Mouse (Mus musculus): Measurements from ENCODE around the gene Trim52. TPM values are rescaled to one million over a fixed set of nuclear protein-coding genes. Genes with fewer than 3 reads are reported as not detected.

The Trim52 gene
- total and polyA plus RNA-seq, 3 experiments, result not detected

- H3K36me3 ChIP-seq (replicated peaks in 1 of 2; ENCODE audit: control insufficient read depth in 1 of 2, insufficient read depth in 1 of 2, low read length in 1 of 2), result no peaks in the 10 kb centered on the region
- no peaks in the 10 kb centered on the region for H3K4me1 ChIP-seq (ENCODE audit: control insufficient read depth in 1 of 2, insufficient read depth in 2 of 2)
- no peak for DNase-seq (ENCODE audit: extremely low read depth)
- dilution Hi-C loops (cut with MboI; ENCODE audit: extremely low pct_ligation_motif_present, extremely low pct_unique_long_range_greater_than_20kb, low sequenced_read_pairs), result no loop called here
- H3K9ac ChIP-seq (ENCODE audit: insufficient read depth, low read depth), result no peak overlapping the region
- H3K27ac ChIP-seq (ENCODE audit: insufficient read depth, low read depth), result no peak overlapping the region
- H3K4me3 ChIP-seq (replicated peaks in 1 of 3; ENCODE audit: low read depth in 2 of 3, low read length in 2 of 3, poor library complexity in 1 of 3), result no peak overlapping the region
- in situ Hi-C loops (cut with MboI; ENCODE audit: low pct_ligation_motif_present, low pct_unique_long_range_greater_than_20kb, low sequenced_read_pairs), result no loop called here
- no peak overlapping the region for H3K4me2 ChIP-seq (ENCODE audit: insufficient read depth, low read depth, poor library complexity, severe bottlenecking)
- no peaks in the 10 kb centered on the region for H3K27me3 ChIP-seq (replicated peaks)
- peaks cover 13% of the 10 kb centered on the region for H3K9me3 ChIP-seq (replicated peaks; ENCODE audit: low read length)
- no peaks in the 10 kb centered on the region for H3K79me2 ChIP-seq (replicated peaks; ENCODE audit: control insufficient read depth, extremely low read depth, insufficient read depth, poor library complexity, severe bottlenecking)
- TF ChIP-seq NELFE (IDR thresholded peaks at IDR 0.05; ENCODE audit: low read depth, low read length), result no peak
- TF ChIP-seq ZMIZ1 (IDR thresholded peaks at IDR 0.05; ENCODE audit: low read depth, low read length), result no peak
- no peak for TF ChIP-seq TCF12 (IDR thresholded peaks at IDR 0.05; ENCODE audit: low read depth, low read length)
- no peak for TF ChIP-seq MAFK (IDR thresholded peaks at IDR 0.05; ENCODE audit: insufficient replicate concordance, low read length)
- no peak for TF ChIP-seq JUN (IDR thresholded peaks at IDR 0.05; ENCODE audit: insufficient read depth, low read depth, low read length)
- TF ChIP-seq GABPA (IDR thresholded peaks at IDR 0.05; ENCODE audit: insufficient replicate concordance, low read depth, low read length), result no peak
- no peak for TF ChIP-seq ELF1 (IDR thresholded peaks at IDR 0.05; ENCODE audit: low read depth, low read length)
- TF ChIP-seq EP300 (IDR thresholded peaks at IDR 0.05; ENCODE audit: low read length), result no peak
Measured at GRCm38 (mm10) chr14:106179102-106179727, 73.2 kb downstream of the Trim52 start.

GRCm38 (mm10) chr14:106179728-106180125 lies 73.7 kb downstream of the Trim52 start:
- no peak for DNase-seq (ENCODE audit: extremely low read depth)
- no peaks in the 10 kb centered on the region for H3K4me1 ChIP-seq (ENCODE audit: control insufficient read depth in 1 of 2, insufficient read depth in 2 of 2)
- peaks cover 13% of the 10 kb centered on the region for H3K9me3 ChIP-seq (replicated peaks; ENCODE audit: low read length)
- no peaks in the 10 kb centered on the region for H3K79me2 ChIP-seq (replicated peaks; ENCODE audit: control insufficient read depth, extremely low read depth, insufficient read depth, poor library complexity, severe bottlenecking)
- dilution Hi-C loops (cut with MboI; ENCODE audit: extremely low pct_ligation_motif_present, extremely low pct_unique_long_range_greater_than_20kb, low sequenced_read_pairs) (no loop called here), in situ Hi-C loops (cut with MboI; ENCODE audit: low pct_ligation_motif_present, low pct_unique_long_range_greater_than_20kb, low sequenced_read_pairs) (no loop called here)
- no peak for TF ChIP-seq EP300 (IDR thresholded peaks at IDR 0.05; ENCODE audit: low read length)
- TF ChIP-seq MAZ (IDR thresholded peaks at IDR 0.05; ENCODE audit: low read depth, low read length), result no peak
- no peak for TF ChIP-seq HCFC1 (IDR thresholded peaks at IDR 0.05; ENCODE audit: low read depth, low read length)
- no peak for TF ChIP-seq MAX (IDR thresholded peaks at IDR 0.05; ENCODE audit: low read length)
- TF ChIP-seq CTCF (conservative IDR thresholded peaks at IDR 0.05 in 1 of 2, IDR thresholded peaks at IDR 0.05 in 1 of 2; ENCODE audit: low read depth in 2 of 2, low read length in 2 of 2), result no peak
- no peak for TF ChIP-seq BHLHE40 (IDR thresholded peaks at IDR 0.05; ENCODE audit: low read depth, low read length)
- TF ChIP-seq ZKSCAN1 (IDR thresholded peaks at IDR 0.05; ENCODE audit: borderline replicate concordance, low read depth, low read length), result no peak
- TF ChIP-seq MYC (IDR thresholded peaks at IDR 0.05; ENCODE audit: low read depth, low read length), result no peak
- TF ChIP-seq POLR2AphosphoS2 (IDR thresholded peaks at IDR 0.05; ENCODE audit: low read depth, low read length), result no peak
- no peak for TF ChIP-seq ZNF384 (IDR thresholded peaks at IDR 0.05; ENCODE audit: low read depth, low read length)
- TF ChIP-seq CHD1 (IDR thresholded peaks at IDR 0.05; ENCODE audit: low read depth, low read length), result no peak
- TF ChIP-seq ZMIZ1 (IDR thresholded peaks at IDR 0.05; ENCODE audit: low read depth, low read length), result no peak
- no peak overlapping the region for H3K4me2 ChIP-seq (ENCODE audit: insufficient read depth, low read depth, poor library complexity, severe bottlenecking)
- no peaks in the 10 kb centered on the region for H3K36me3 ChIP-seq (replicated peaks in 1 of 2; ENCODE audit: control insufficient read depth in 1 of 2, insufficient read depth in 1 of 2, low read length in 1 of 2)
- H3K27me3 ChIP-seq (replicated peaks), result no peaks in the 10 kb centered on the region
- no peak overlapping the region for H3K9ac ChIP-seq (ENCODE audit: insufficient read depth, low read depth)
- no peak overlapping the region for H3K4me3 ChIP-seq (replicated peaks in 1 of 3; ENCODE audit: low read depth in 2 of 3, low read length in 2 of 3, poor library complexity in 1 of 3)
- no peak overlapping the region for H3K27ac ChIP-seq (ENCODE audit: insufficient read depth, low read depth)
